Mouse (Mus musculus) monocyte, adult 5-6 weeks (primary cell): ENCODE measurements around the gene Mcm3ap. TPM values are rescaled to one million over a fixed set of nuclear protein-coding genes. Genes with fewer than 3 reads are reported as not detected.

ENCODE experiments used
- ATAC-seq: fragments of 153-309, 156-312 bp; replicated peaks from 2 replicates; pipeline ENCODE4 v1.8.0; 2017; ENCODE audit warnings: mild to moderate bottlenecking; ENCODE audit not compliant: low TSS enrichment, insufficient number of reproducible peaks, severe bottlenecking, poor library complexity, low FRiP score
- total RNA-seq: library from RNA; stranded (forward); fragments of 200-1000, 200-491, 200-594 nt; gene quantifications from 3 replicates; pipeline ENCODE4 v1.2.3, GENCODE M21; 2017

Gene Mcm3ap
- total RNA-seq = 56.0 to 77.8 TPM (median 72.0 TPM) in 3 replicates

GRCm38 (mm10) chr10:76468203-76469162, at the start of gene Mcm3ap, which contains the start of gene Ybey:
Gene Mcm3ap, plus strand, starts transcription at chr10:76468927.
Gene Ybey, minus strand, starts transcription at chr10:76469114.
- peak; percentile 96 for ATAC-seq

- ATAC-seq = no peak
These were observed 43.1 kb upstream of the Mcm3ap start for GRCm38 (mm10) chr10:76425674-76426073.

- ATAC-seq = no peak
These were observed 34.8 kb upstream of the Mcm3ap start for GRCm38 (mm10) chr10:76433925-76434324.

- ATAC-seq = no peak
These were observed 29.4 kb upstream of the Mcm3ap start for GRCm38 (mm10) chr10:76439107-76439890.

- no peak for ATAC-seq
These were observed 28.4 kb upstream of the Mcm3ap start, which contains the start of gene AC141477.1 for GRCm38 (mm10) chr10:76440281-76440680. Gene AC141477.1, minus strand, starts transcription at chr10:76440444.

- ATAC-seq = peak; percentile 93
These were observed 26.3 kb upstream of the Mcm3ap start, which contains the start of gene Pcnt for GRCm38 (mm10) chr10:76442178-76443088. Gene Pcnt, minus strand, starts transcription at chr10:76442786.

GRCm38 (mm10) chr10:76445996-76446681, 22.6 kb upstream of the Mcm3ap start:
- no peak for ATAC-seq

- no peak for ATAC-seq
These were observed 21.1 kb upstream of the Mcm3ap start for GRCm38 (mm10) chr10:76447406-76448229.

- ATAC-seq = no peak
These were observed 19.9 kb upstream of the Mcm3ap start, which contains the start of gene 2610028H24Rik for GRCm38 (mm10) chr10:76448851-76449250. Gene 2610028H24Rik, plus strand, starts transcription at chr10:76449081.

- 0 out of 2 replicates have a peak, but pooled peaks have one; percentile 37 for ATAC-seq
These were observed 13.4 kb upstream of the Mcm3ap start for GRCm38 (mm10) chr10:76455289-76455688.

GRCm38 (mm10) chr10:76461255-76461654, 7.5 kb upstream of the Mcm3ap start:
- ATAC-seq = no peak

- no peak for ATAC-seq
These were observed 6.4 kb upstream of the Mcm3ap start for GRCm38 (mm10) chr10:76462312-76462711.

GRCm38 (mm10) chr10:76462721-76463120, 6.0 kb upstream of the Mcm3ap start:
- ATAC-seq = no peak

- ATAC-seq = no peak
These were observed 5.0 kb downstream of the Mcm3ap start for GRCm38 (mm10) chr10:76473759-76474158.

- no peak for ATAC-seq
These were observed 12.1 kb downstream of the Mcm3ap start for GRCm38 (mm10) chr10:76480851-76481250.

GRCm38 (mm10) chr10:76481480-76481879, 12.8 kb downstream of the Mcm3ap start:
- no peak for ATAC-seq

GRCm38 (mm10) chr10:76486302-76486701, 17.6 kb downstream of the Mcm3ap start:
- ATAC-seq = no peak
